Mouse (Mus musculus) adrenal gland, adult 10 weeks (tissue): ENCODE data around the gene Jmjd7. TPM values are rescaled to one million over a fixed set of nuclear protein-coding genes. Genes with fewer than 3 reads are reported as not detected.

Source experiments
- polyA plus RNA-seq: library from polyadenylated mRNA; stranded (reverse); fragments of 350-450 nt; fragmentation: Illumina TruSeq; extraction: RNeasy Lipid Tissue Mini Kit (QIAGEN cat#74804); gene quantifications from one replicate; pipeline ENCODE4 v1.2.3, GENCODE M21; 2014; ENCODE audit warnings: low read depth, low replicate concordance

Jmjd7 gene
- polyA plus RNA-seq, result not detected

DNA sequence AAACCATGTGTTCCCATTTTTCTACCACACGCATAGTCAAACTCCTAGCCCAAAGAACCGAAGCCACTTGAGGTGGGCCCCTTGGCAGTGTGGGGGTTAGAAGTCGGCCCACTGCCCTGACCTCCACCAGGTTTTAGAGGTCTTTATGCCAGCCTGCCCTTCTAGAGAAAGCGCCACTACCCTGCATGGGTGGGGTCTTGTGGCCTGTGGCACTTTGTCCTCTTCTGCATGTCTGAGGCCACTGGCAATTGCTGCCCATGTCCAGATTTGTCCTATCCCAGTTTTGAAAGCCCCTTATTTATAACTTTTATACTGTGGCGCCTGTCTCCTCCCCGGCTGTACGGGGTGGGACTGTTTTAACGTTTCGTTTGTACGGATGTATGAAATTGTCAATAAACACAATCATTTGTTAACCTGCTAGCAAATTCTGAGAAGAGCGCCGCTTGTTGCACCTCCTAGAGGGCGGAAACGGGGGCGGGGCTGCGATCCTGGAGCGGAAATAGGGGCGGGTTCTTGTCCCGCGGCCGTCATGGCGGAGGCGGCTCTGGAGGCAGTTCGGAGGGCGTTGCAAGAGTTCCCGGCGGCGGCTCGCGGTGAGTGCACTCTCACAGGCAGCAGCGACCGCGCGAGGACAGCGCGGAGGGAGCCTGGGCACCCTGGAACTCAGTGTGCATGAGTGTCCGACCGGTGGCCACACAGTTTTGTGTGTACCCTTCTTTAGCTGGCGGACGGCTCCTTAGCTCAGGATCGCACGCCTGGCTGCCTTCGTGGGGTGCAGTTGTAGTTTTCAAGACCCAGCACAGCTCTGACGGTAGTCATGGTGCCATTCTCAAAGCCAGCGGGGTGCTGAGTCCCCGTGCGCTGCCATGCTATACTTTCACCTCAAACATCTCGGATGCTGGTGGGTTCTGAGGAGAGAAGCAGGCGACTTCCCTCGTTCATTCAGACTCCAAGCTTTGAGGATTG lies at the start of gene Jmjd7, which contains the start of gene Gm28042:
Jmjd7 (plus strand) TSS at position 500 of the 966 bp plus-strand sequence.
Gm28042 (plus strand) TSS at position 510 of the 966 bp plus-strand sequence.

DNA sequence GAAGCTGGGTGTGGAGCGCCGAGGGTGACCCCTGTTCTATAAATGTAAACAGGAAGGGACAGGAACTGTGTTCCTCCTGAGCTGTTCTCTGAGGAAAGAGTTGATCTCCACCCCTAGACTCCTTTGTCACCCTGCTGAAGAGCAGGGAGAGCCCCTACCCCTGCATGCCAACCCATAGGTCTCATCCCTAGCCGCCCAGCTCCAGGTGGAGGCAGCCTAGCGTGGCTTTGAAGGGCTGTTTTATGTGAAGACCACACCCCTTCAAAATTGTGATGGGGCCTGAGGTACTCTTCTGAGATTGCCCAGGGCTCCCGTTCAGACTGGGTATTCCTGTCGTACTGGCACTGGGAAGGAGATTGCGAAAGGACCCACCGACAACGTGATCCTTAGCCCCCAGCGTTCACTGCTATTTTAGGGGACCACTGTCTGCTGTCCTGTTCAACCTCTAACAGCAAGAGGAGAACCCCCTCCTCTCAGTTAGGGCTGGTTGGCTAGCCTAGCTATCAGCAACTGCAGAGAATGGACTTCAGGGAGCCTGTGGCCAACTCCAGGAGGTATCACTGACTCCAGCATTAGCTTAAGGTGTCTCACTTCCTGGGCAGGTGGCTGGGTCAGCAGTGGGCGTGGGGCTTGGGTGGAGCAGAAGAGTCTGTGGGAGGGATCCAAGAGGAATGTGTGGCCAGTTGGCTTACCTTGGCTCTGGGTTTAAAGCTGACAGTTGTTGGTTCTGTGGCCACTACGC lies 5.6 kb downstream of the Jmjd7 start, which contains the start of gene Pla2g4b:
Pla2g4b (plus strand) TSS at position 692 of the 742 bp plus-strand sequence.

Other genes with a start within 250 kb of the Jmjd7 start
- 1.2 TPM for gene Rpap1, start 239.9 kb upstream of the Jmjd7 start, polyA plus RNA-seq
- 0.47 TPM for gene Tyro3, start 229.8 kb upstream of the Jmjd7 start, polyA plus RNA-seq
- 53.1 TPM for gene Mga, start 130.3 kb upstream of the Jmjd7 start, polyA plus RNA-seq
- 1.6 TPM for gene Mapkbp1, start 54.8 kb upstream of the Jmjd7 start, polyA plus RNA-seq
- gene Gm28042, start within 50 bp of the Jmjd7 start, polyA plus RNA-seq, result not detected
- 0.52 TPM for gene Pla2g4b, start 5.9 kb downstream of the Jmjd7 start, polyA plus RNA-seq
- gene Ehd4, start 127.1 kb downstream of the Jmjd7 start, polyA plus RNA-seq, result 34.1 TPM
- gene Pla2g4e, start 217.9 kb downstream of the Jmjd7 start, polyA plus RNA-seq, result not detected